Mouse (Mus musculus): ENCODE data around the gene Prkab2.

Gene Prkab2

GRCm38 (mm10) chr3:97649469-97649868 is 8.5 kb upstream of the Prkab2 start:
- DNase-seq (ENCODE audit: low spot score) = no peak

GRCm38 (mm10) chr3:97651604-97652003 is 6.4 kb upstream of the Prkab2 start:
- DNase-seq (ENCODE audit: low spot score) = no peak

GRCm38 (mm10) chr3:97653781-97654180 is 4.2 kb upstream of the Prkab2 start:
- DNase-seq (ENCODE audit: low spot score) = no peak

GRCm38 (mm10) chr3:97654901-97655300 is 3.1 kb upstream of the Prkab2 start:
- peak; percentile 14 for DNase-seq (ENCODE audit: low spot score)

GRCm38 (mm10) chr3:97658426-97659193 is 617 bp downstream of the Prkab2 start:
- DNase-seq (ENCODE audit: low spot score) = no peak

GRCm38 (mm10) chr3:97659746-97660145 is 1.8 kb downstream of the Prkab2 start:
- no peak for DNase-seq (ENCODE audit: low spot score)

GRCm38 (mm10) chr3:97661206-97661605 is 3.2 kb downstream of the Prkab2 start:
- DNase-seq (ENCODE audit: low spot score) = no peak

GRCm38 (mm10) chr3:97665525-97665924 is 7.5 kb downstream of the Prkab2 start:
- no peak for DNase-seq (ENCODE audit: low spot score)

- no peak for DNase-seq (ENCODE audit: low spot score)
Measured at GRCm38 (mm10) chr3:97666154-97666553, 8.2 kb downstream of the Prkab2 start.

GRCm38 (mm10) chr3:97667093-97667675 is 9.2 kb downstream of the Prkab2 start:
- no peak for DNase-seq (ENCODE audit: low spot score)

- DNase-seq (ENCODE audit: low spot score) = no peak
Measured at GRCm38 (mm10) chr3:97674644-97675110, 16.7 kb downstream of the Prkab2 start, which contains the start of gene Gm17651. TSS of gene Gm17651 (minus strand) at chr3:97674694.

GRCm38 (mm10) chr3:97676126-97676525 is 18.1 kb downstream of the Prkab2 start:
- DNase-seq (ENCODE audit: low spot score) = no peak

- no peak for DNase-seq (ENCODE audit: low spot score)
Measured at GRCm38 (mm10) chr3:97678416-97678815, 20.4 kb downstream of the Prkab2 start.

GRCm38 (mm10) chr3:97680631-97681320 is 22.8 kb downstream of the Prkab2 start:
- DNase-seq (ENCODE audit: low spot score) = peak; percentile 79

GRCm38 (mm10) chr3:97681321-97682158 is 23.5 kb downstream of the Prkab2 start:
- peak; percentile 88 for DNase-seq (ENCODE audit: low spot score)

GRCm38 (mm10) chr3:97682159-97682502 is 24.1 kb downstream of the Prkab2 start:
- DNase-seq (ENCODE audit: low spot score) = no peak

- DNase-seq (ENCODE audit: low spot score) = no peak
Measured at GRCm38 (mm10) chr3:97682576-97682975, 24.6 kb downstream of the Prkab2 start.

GRCm38 (mm10) chr3:97683560-97684195 is 25.7 kb downstream of the Prkab2 start:
- no peak for DNase-seq (ENCODE audit: low spot score)

GRCm38 (mm10) chr3:97686372-97687117 is 28.6 kb downstream of the Prkab2 start:
- no peak for DNase-seq (ENCODE audit: low spot score)

- no peak for DNase-seq (ENCODE audit: low spot score)
Measured at GRCm38 (mm10) chr3:97689289-97689688, 31.3 kb downstream of the Prkab2 start.

GRCm38 (mm10) chr3:97690590-97690989 is 32.6 kb downstream of the Prkab2 start:
- no peak for DNase-seq (ENCODE audit: low spot score)
